32 mouse cellular contexts compared by ENCODE assay signal in genomic region chr10:5369599-5369998, GRCm38 (mm10).
DNase-seq lines count a peak whose midpoint lies in the region; ATAC-seq and TF ChIP-seq lines count a peak whose summit lies in the region.
"Had no signal": no experiment of that assay in that cellular context is flagged by ENCODE, and none has a peak within 500 bp of the region (broad histone marks: within the 10 kb centered on the region; RNA-seq: fewer than 3 reads in every experiment).

No protein-coding gene starts in this region.

- no peak for TF ChIP-seq CTCF in hindbrain, postnatal 0 days (IDR thresholded peaks at IDR 0.05; ENCODE audit: low read depth)
- no peak for TF ChIP-seq CTCF in lung, postnatal 0 days (IDR thresholded peaks at IDR 0.05)
- no peak for TF ChIP-seq CTCF in lung, adult 2 months (IDR thresholded peaks at IDR 0.05; ENCODE audit: insufficient read depth, low read length)

- H3K4me3 ChIP-seq in hindbrain, postnatal 0 days (ENCODE audit: low read length), result no peak overlapping the region
- H3K4me3 ChIP-seq in hindbrain, embryonic 16.5 days (ENCODE audit: low read length), result no peak overlapping the region
- no peak overlapping the region for H3K4me3 ChIP-seq in lung, postnatal 0 days (ENCODE audit: low read depth, low read length)
- H3K4me3 ChIP-seq in lung, adult 2 months (replicated peaks; ENCODE audit: extremely low read depth, low read depth, low read length), result no peak overlapping the region
- H3K4me3 ChIP-seq: embryonic facial prominence, embryonic 13.5 days; erythroblast, embryonic 14.5 days; forebrain, embryonic 15.5 days; heart, embryonic 13.5 days; hindbrain, embryonic 15.5 days; limb, embryonic 12.5 days; megakaryocyte, embryonic 14.5 days; myocyte; neural tube, embryonic 13.5 days had no signal

- H3K4me2 ChIP-seq in hindbrain, postnatal 0 days (ENCODE audit: low read depth, low read length), result no peak overlapping the region
- H3K4me2 ChIP-seq in hindbrain, embryonic 16.5 days (ENCODE audit: low read length), result no peak overlapping the region
- H3K4me2 ChIP-seq in lung, postnatal 0 days (replicated peaks; ENCODE audit: low read depth, low read length), result no peak overlapping the region
- H3K4me2 ChIP-seq: embryonic facial prominence, embryonic 13.5 days; forebrain, embryonic 15.5 days; heart, embryonic 13.5 days; hindbrain, embryonic 15.5 days; limb, embryonic 12.5 days; liver, embryonic 11.5 days; neural tube, embryonic 13.5 days had no signal

- TF ChIP-seq POLR2A in lung, adult 2 months (IDR thresholded peaks at IDR 0.05; ENCODE audit: borderline replicate concordance, extremely low read depth, low read depth, low read length), result no peak

- no peaks in the 10 kb centered on the region for H3K9me3 ChIP-seq in hindbrain, postnatal 0 days (ENCODE audit: low read length)
- no peaks in the 10 kb centered on the region for H3K9me3 ChIP-seq in hindbrain, embryonic 16.5 days (ENCODE audit: control insufficient read depth, low read length)
- H3K9me3 ChIP-seq in lung, postnatal 0 days (ENCODE audit: low read length), result no peaks in the 10 kb centered on the region
- H3K9me3 ChIP-seq: embryonic facial prominence, embryonic 13.5 days; forebrain, embryonic 15.5 days; heart, embryonic 13.5 days; hindbrain, embryonic 15.5 days; limb, embryonic 12.5 days; megakaryocyte, embryonic 14.5 days; neural tube, embryonic 13.5 days had no signal

- no peaks in the 10 kb centered on the region for H3K27me3 ChIP-seq in hindbrain, postnatal 0 days (ENCODE audit: insufficient read depth, low read length)
- no peaks in the 10 kb centered on the region for H3K27me3 ChIP-seq in hindbrain, embryonic 16.5 days (replicated peaks; ENCODE audit: control insufficient read depth, insufficient read depth, low read length)
- no peaks in the 10 kb centered on the region for H3K27me3 ChIP-seq in lung, postnatal 0 days (replicated peaks; ENCODE audit: insufficient read depth, low read length)
- H3K27me3 ChIP-seq: embryonic facial prominence, embryonic 13.5 days; forebrain, embryonic 15.5 days; heart, embryonic 13.5 days; hindbrain, embryonic 15.5 days; limb, embryonic 12.5 days; megakaryocyte, embryonic 14.5 days; neural tube, embryonic 13.5 days had no signal

- no peak overlapping the region for H3K27ac ChIP-seq in hindbrain, postnatal 0 days
- no peak overlapping the region for H3K27ac ChIP-seq in hindbrain, embryonic 16.5 days (ENCODE audit: low read depth, low read length)
- no peak overlapping the region for H3K27ac ChIP-seq in lung, postnatal 0 days (ENCODE audit: low read length)
- H3K27ac ChIP-seq: embryonic facial prominence, embryonic 13.5 days; forebrain, embryonic 15.5 days; heart, embryonic 13.5 days; hindbrain, embryonic 15.5 days; limb, embryonic 12.5 days; neural tube, embryonic 13.5 days had no signal

- 62% methylated on average over 4 of the region's 4 CpGs for WGBS in hindbrain, postnatal 0 days
- 64% methylated on average over 4 of the region's 4 CpGs for WGBS in hindbrain, embryonic 16.5 days
- WGBS in lung, postnatal 0 days, result 58% methylated on average over 4 of the region's 4 CpGs
- WGBS in lung, adult 2 months, result 69% methylated on average over 4 of the region's 4 CpGs

- TF ChIP-seq EP300 in lung, postnatal 0 days (IDR thresholded peaks at IDR 0.05), result no peak

- peak; percentile 68; the same call in 1 of the 2 replicates for ATAC-seq in cerebellum, adult (ENCODE audit: insufficient number of reproducible peaks, low FRiP score, low TSS enrichment)
- 0 out of 2 replicates have a peak, but pooled peaks have one; percentile 67 for ATAC-seq in hindbrain, postnatal 0 days
- no peak; the same call in 1 of the 2 replicates for ATAC-seq in hindbrain, embryonic 16.5 days
- ATAC-seq in lung, postnatal 0 days, result no peak
- ATAC-seq: activated CD4-positive, CD25-positive, alpha-beta regulatory T cell, adult 4 months; forebrain, embryonic 15.5 days; intestine, embryonic 16.5 days; liver, postnatal 0 days had no signal

- H3K9ac ChIP-seq in hindbrain, postnatal 0 days (replicated peaks; ENCODE audit: low read length), result no peak overlapping the region
- H3K9ac ChIP-seq in hindbrain, embryonic 16.5 days (ENCODE audit: low read depth, low read length), result no peak overlapping the region
- no peak overlapping the region for H3K9ac ChIP-seq in lung, postnatal 0 days (replicated peaks; ENCODE audit: low read depth)
- H3K9ac ChIP-seq: embryonic facial prominence, embryonic 13.5 days; forebrain, embryonic 15.5 days; heart, embryonic 13.5 days; hindbrain, embryonic 15.5 days; limb, embryonic 12.5 days; liver, postnatal 0 days; neural tube, embryonic 13.5 days had no signal

- H3K36me3 ChIP-seq in hindbrain, postnatal 0 days (ENCODE audit: insufficient read depth, low read length), result no peaks in the 10 kb centered on the region
- H3K36me3 ChIP-seq in hindbrain, embryonic 16.5 days (ENCODE audit: control insufficient read depth, insufficient read depth, low read length), result no peaks in the 10 kb centered on the region
- no peaks in the 10 kb centered on the region for H3K36me3 ChIP-seq in lung, postnatal 0 days (ENCODE audit: insufficient read depth, low read length)
- H3K36me3 ChIP-seq: embryonic facial prominence, embryonic 13.5 days; forebrain, embryonic 15.5 days; heart, embryonic 13.5 days; hindbrain, embryonic 15.5 days; limb, embryonic 12.5 days; neural tube, embryonic 13.5 days had no signal

- H3K4me1 ChIP-seq in hindbrain, postnatal 0 days (ENCODE audit: insufficient read depth, low read length), result no peaks in the 10 kb centered on the region
- H3K4me1 ChIP-seq in hindbrain, embryonic 16.5 days (ENCODE audit: control insufficient read depth, insufficient read depth, low read depth, low read length), result no peaks in the 10 kb centered on the region
- H3K4me1 ChIP-seq in lung, postnatal 0 days (ENCODE audit: insufficient read depth, low read depth, low read length), result no peaks in the 10 kb centered on the region
- H3K4me1 ChIP-seq in lung, adult 2 months (ENCODE audit: control insufficient read depth, insufficient read depth, low read length), result no peaks in the 10 kb centered on the region
- H3K4me1 ChIP-seq: embryonic facial prominence, embryonic 13.5 days; heart, embryonic 13.5 days; hindbrain, embryonic 15.5 days; limb, embryonic 12.5 days; megakaryocyte, embryonic 14.5 days; neural tube, embryonic 13.5 days had no signal

- DNase-seq in cerebellum, postnatal 4 days (ENCODE audit: low spot score in 2 of 2), result no peak
- no peak for DNase-seq in hindbrain, postnatal 0 days (ENCODE audit: low spot score)
- DNase-seq in brain, adult 2 months (ENCODE audit: low read depth, low spot score), result peak; percentile 88
- DNase-seq in cerebellum, adult 9-11 months, result peak; percentile 65
- DNase-seq in lung, postnatal 0 days (ENCODE audit: low spot score), result no peak
- no peak for DNase-seq in lung, adult 2 months
- DNase-seq: adrenal gland, adult 8-10 months; gastrocnemius, postnatal 25 days; heart, adult 18-20 months; heart, postnatal 14 days; kidney, adult 9 months; kidney, postnatal 25 days; liver, postnatal 0 days; lung, postnatal 14 days; midbrain, embryonic 14.5 days; retina, postnatal 1 day; right cerebral cortex, postnatal 25 days; spleen, adult 18-20 months had no signal

Comparison
In these comparisons a context has a peak if more than half of its experiments do, and no peak if none do; other contexts are left out.
1. ATAC-seq: peak in cerebellum, adult (single experiment) and hindbrain, postnatal 0 days (single experiment); none in hindbrain, embryonic 16.5 days (single experiment) and lung, postnatal 0 days (single experiment).
2. DNase-seq: peak in brain, adult 2 months (single experiment) and cerebellum, adult 9-11 months (single experiment); none in cerebellum, postnatal 4 days (0 of 2), hindbrain, postnatal 0 days (single experiment), lung, postnatal 0 days (single experiment) and lung, adult 2 months (single experiment).